Mouse (Mus musculus) testis, postnatal 10 days (tissue): ENCODE results near the gene Olfr1462.

Experiments used
- DNase-seq: peaks from one replicate; pipeline ENCODE4 v3.0.0; 2021; ENCODE audit warnings: low spot score

Olfr1462 gene

DNA sequence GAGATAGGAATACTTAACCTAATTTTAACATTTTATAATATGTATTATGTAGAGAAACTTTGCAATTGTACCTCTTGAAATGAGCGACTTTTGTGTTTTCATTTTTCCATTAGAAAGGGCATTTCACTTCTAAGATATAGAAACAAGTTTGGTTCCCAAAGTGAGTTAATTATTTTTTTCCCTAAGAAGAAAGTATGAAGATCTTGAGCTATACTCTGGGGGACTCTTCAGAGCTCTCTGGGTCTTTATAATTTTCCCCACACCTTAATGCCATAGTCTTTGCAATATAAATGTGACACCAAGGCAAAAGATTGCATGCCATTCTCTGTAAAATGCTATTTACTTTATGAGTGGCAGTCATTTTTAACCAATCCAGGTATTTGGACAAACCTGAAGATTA is at the start of gene Olfr1462:
Gene Olfr1462 (plus strand): TSS at position 301 of the 400 bp plus-strand sequence.
- DNase-seq = no peak

DNA sequence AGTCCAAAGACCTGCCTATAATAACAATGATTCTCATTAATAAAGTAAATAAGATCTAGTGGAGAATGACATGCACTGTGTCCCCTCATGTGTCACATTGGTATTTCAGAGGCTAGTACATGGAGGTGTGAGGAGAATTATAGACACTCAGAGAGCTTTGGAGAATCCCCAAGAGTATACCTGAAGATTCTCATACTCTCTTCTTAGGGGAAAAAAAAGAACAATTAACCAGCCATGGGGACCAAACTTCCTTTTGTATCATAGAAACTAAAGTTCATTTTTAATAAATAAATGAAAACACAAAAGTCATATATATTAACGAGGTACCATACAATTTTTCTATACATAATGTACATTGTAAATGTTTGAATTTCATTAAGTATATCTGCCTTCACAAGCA is 36.1 kb upstream of the Olfr1462 start, which contains the start of gene Olfr1459:
Gene Olfr1459 (minus strand): TSS at position 101 of the 400 bp plus-strand sequence.
- no peak for DNase-seq

DNA sequence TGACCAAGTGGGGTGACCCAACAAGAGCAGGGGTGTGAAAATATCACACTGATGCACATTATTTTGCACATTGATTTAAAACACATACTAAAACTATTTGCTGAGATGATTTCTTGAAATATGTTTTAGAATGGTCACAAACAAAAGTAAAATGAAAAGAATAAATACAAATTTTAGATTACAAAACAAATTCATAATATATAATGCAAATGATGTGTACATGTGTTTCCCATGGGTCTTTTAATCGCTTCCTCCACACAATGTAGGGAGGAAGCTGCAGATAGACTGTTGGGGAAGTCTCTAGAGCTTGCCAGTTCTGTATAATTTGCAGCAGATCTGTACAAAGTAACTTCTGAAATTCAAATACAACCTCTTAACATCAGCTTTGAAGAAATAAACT is 22.8 kb upstream of the Olfr1462 start, which contains the start of gene Olfr1461:
Gene Olfr1461 (plus strand): TSS at position 301 of the 400 bp plus-strand sequence.
- DNase-seq = no peak

DNA sequence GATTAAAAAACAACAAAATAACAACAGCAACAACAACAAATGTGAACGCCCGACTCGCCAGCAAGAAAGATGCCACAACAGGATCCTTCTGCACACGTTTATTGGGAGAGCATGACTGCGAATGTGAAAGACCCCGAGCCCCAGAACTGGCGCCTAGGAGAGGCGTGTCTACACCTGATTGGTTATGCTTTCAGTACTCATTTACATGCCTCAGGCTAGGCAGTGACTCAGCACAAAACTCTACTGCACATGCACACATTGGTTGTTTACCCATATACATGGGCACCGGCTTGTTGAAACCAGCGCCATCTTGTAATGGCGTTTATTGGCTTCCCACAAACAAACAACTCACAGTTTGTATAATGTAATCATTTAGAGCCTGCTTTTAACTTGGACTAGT is 36.1 kb downstream of the Olfr1462 start:
- no peak for DNase-seq

DNA sequence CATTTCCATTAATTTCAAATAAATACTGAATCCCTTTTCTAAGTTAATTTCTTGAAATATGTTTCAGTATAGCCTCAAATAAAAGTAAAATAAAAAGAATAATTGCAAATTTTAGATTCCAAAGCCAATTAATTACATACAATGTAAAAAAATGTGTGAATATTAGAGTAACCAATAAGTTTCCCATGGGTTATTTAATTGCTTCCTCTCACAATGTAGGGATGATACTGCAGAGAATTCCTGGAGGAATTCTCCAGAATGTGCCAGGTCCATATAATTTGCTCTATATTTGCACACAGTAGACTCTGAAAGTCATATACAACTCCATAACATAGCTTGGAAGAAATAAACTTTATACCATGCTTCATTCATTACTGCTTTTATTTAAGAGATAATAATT is 45.5 kb downstream of the Olfr1462 start, which contains the start of gene Olfr1463:
Gene Olfr1463 (plus strand): TSS at position 301 of the 400 bp plus-strand sequence.
- no peak for DNase-seq
